In the genomic region with DNA sequence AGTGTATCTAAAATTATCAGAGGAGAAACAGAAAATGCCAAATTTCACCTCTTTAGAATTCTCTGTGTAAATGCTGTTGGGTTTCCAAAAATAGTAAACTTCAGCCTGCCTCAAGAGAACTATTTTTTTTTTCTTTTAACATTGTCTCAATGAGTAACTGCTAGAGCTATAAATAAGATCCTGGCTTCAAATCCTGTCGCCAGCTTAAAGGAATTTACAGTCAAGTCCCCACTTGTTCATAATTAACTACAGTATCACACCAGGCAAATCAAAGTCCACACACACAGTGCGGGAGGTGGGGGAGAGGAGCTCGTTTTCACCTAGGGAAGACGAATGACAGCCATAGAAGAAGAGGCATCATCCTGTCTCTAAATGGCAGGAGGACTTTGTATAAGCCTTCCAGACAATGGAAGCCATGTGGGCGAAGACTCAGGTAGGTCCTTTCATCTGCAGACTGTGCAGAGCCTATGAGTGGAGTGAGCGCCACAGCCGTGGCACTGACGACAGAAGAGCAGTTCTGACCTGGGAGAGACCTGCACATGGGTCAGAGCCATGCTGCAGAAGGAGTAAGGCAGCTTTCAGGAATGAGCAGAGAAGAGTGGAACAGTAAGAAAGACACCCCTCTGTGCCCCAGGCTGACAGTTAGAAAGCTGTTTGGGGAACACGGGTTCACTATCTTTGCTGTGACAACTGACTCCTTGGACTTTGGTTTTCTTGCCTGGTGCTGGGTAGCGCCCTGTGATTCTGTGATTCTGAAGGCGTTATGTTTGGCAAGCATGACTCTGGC, we compare ENCODE assay signal across 14 mouse cellular contexts. TPM values are rescaled to one million over a fixed set of nuclear protein-coding genes. Genes with fewer than 3 reads are reported as not detected.
DNase-seq lines count a peak whose midpoint lies in the region; ATAC-seq and TF ChIP-seq lines count a peak whose summit lies in the region.
"Had no signal": no experiment of that assay in that cellular context is flagged by ENCODE, and none has a peak within 500 bp of the region (broad histone marks: within the 10 kb centered on the region; RNA-seq: fewer than 3 reads in every experiment).

No protein-coding gene starts in this region.

- no peak overlapping the region for H3K9ac ChIP-seq in heart, postnatal 0 days (replicated peaks; ENCODE audit: low read depth, low read length)
- H3K9ac ChIP-seq in intestine, embryonic 14.5 days (ENCODE audit: low read length), result no peak overlapping the region
- H3K9ac ChIP-seq in liver, postnatal 0 days (replicated peaks), result no peak overlapping the region; the same call in 1 of the 2 replicates

- no peak overlapping the region for H3K4me2 ChIP-seq in heart, postnatal 0 days (ENCODE audit: low read depth, low read length)
- peak overlapping the region; percentile 27 for H3K4me2 ChIP-seq in intestine, embryonic 14.5 days (ENCODE audit: low read length)
- H3K4me2 ChIP-seq in liver, postnatal 0 days (ENCODE audit: low read depth, low read length), result peak overlapping the region; percentile 56

- H3K27ac ChIP-seq in heart, postnatal 0 days (ENCODE audit: low read depth), result peak overlapping the region; percentile 67
- no peak overlapping the region; the same call in 1 of the 2 replicates for H3K27ac ChIP-seq in intestine, embryonic 14.5 days (ENCODE audit: low read depth)
- no peak overlapping the region for H3K27ac ChIP-seq in liver, postnatal 0 days (ENCODE audit: low read depth)
- H3K27ac ChIP-seq: layer of hippocampus, adult 2 months had no signal

- no peak for DNase-seq in heart, postnatal 0 days (ENCODE audit: low spot score)
- no peak for DNase-seq in heart, postnatal 4 days
- DNase-seq in intestine, embryonic 14.5 days (ENCODE audit: low spot score), result no peak
- peak; percentile 47 for DNase-seq in kidney, postnatal 10 days
- DNase-seq in liver, postnatal 0 days, result no peak
- DNase-seq in thymus, postnatal 25 days, result no peak
- DNase-seq in right cerebral cortex, postnatal 14 days, result no peak
- DNase-seq: cerebellum, adult 9-10 months; left cerebral cortex, postnatal 4 days had no signal

- ATAC-seq in heart, postnatal 0 days (ENCODE audit: insufficient read depth, low read depth), result no peak
- ATAC-seq in intestine, embryonic 14.5 days (replicated peaks; ENCODE audit: low FRiP score, low TSS enrichment, low read depth), result 0 out of 2 replicates have a peak, but pooled peaks have one; percentile 25
- peak; percentile 43; the same call in 1 of the 2 replicates for ATAC-seq in liver, postnatal 0 days
- no peak for ATAC-seq in CD4-positive, CD25-positive, alpha-beta regulatory T cell, adult 4 months

- H3K4me3 ChIP-seq in heart, postnatal 0 days (ENCODE audit: low read depth, low read length), result no peak overlapping the region
- H3K4me3 ChIP-seq in intestine, embryonic 14.5 days (ENCODE audit: low read depth, low read length), result no peak overlapping the region
- peak overlapping the region; percentile 2; the same call in 1 of the 2 replicates for H3K4me3 ChIP-seq in liver, postnatal 0 days (ENCODE audit: low read depth, low read length)
- H3K4me3 ChIP-seq: layer of hippocampus, adult 2 months; megakaryocyte, embryonic 14.5 days had no signal

- H3K36me3 ChIP-seq in heart, postnatal 0 days (replicated peaks; ENCODE audit: control insufficient read depth, insufficient read depth, low read length), result no peaks in the 10 kb centered on the region
- no peaks in the 10 kb centered on the region for H3K36me3 ChIP-seq in intestine, embryonic 14.5 days (ENCODE audit: control insufficient read depth, insufficient read depth, low read length)
- no peaks in the 10 kb centered on the region for H3K36me3 ChIP-seq in liver, postnatal 0 days (replicated peaks; ENCODE audit: insufficient read depth, low read length)

- no peaks in the 10 kb centered on the region for H3K27me3 ChIP-seq in heart, postnatal 0 days (ENCODE audit: control insufficient read depth, insufficient read depth, low read length)
- H3K27me3 ChIP-seq in intestine, embryonic 14.5 days (replicated peaks; ENCODE audit: control insufficient read depth, insufficient read depth, low read length), result no peaks in the 10 kb centered on the region
- H3K27me3 ChIP-seq in liver, postnatal 0 days (ENCODE audit: insufficient read depth, low read length), result no peaks in the 10 kb centered on the region
- H3K27me3 ChIP-seq: CH12.LX had no signal

- H3K4me1 ChIP-seq in heart, postnatal 0 days (ENCODE audit: control insufficient read depth, insufficient read depth), result peaks cover 23% of the 10 kb centered on the region
- peaks cover 8% of the 10 kb centered on the region for H3K4me1 ChIP-seq in intestine, embryonic 14.5 days (replicated peaks; ENCODE audit: control insufficient read depth, insufficient read depth, low read length)
- H3K4me1 ChIP-seq in liver, postnatal 0 days (ENCODE audit: insufficient read depth), result peaks cover 19% of the 10 kb centered on the region

- 0 out of 2 replicates have a peak, but pooled peaks cover 3% of the 10 kb centered on the region for H3K9me3 ChIP-seq in heart, postnatal 0 days (replicated peaks; ENCODE audit: control insufficient read depth, low read length)
- H3K9me3 ChIP-seq in intestine, embryonic 14.5 days (ENCODE audit: control insufficient read depth, low read length), result no peaks in the 10 kb centered on the region
- no peaks in the 10 kb centered on the region for H3K9me3 ChIP-seq in liver, postnatal 0 days (ENCODE audit: low read length)

- TF ChIP-seq CTCF in heart, postnatal 0 days (IDR thresholded peaks at IDR 0.05; ENCODE audit: low read depth), result no peak
- TF ChIP-seq CTCF in liver, postnatal 0 days (IDR thresholded peaks at IDR 0.05; ENCODE audit: low read depth), result no peak

- TF ChIP-seq EP300 in heart, postnatal 0 days (IDR thresholded peaks at IDR 0.05; ENCODE audit: low read depth), result no peak
- TF ChIP-seq EP300 in liver, postnatal 0 days (IDR thresholded peaks at IDR 0.05; ENCODE audit: low read depth), result no peak

- WGBS in heart, postnatal 0 days, result 38% methylated on average over 11 of the region's 11 CpGs
- WGBS in intestine, embryonic 14.5 days, result 46% methylated on average over 11 of the region's 11 CpGs
- 44% methylated on average over 11 of the region's 11 CpGs for WGBS in liver, postnatal 0 days (ENCODE audit: insufficient replicate concordance)

RNA-seq across cellular contexts. Expression of gene Nid2, which starts 43.2 kb away (rescaled TPM):
- total RNA-seq in heart, postnatal 0 days (2014; rRNA removed; ENCODE audit: low replicate concordance), result 79.7 and 93.8 TPM in 2 replicates
- polyA plus RNA-seq in heart, postnatal 0 days (2015; fragmentation: Nextera tagmentation; extraction: Ambion mirVana), result 40.9 and 47.7 TPM in 2 replicates
- 100 to 1,000 TPM; 118 to 125 TPM for total RNA-seq in heart, postnatal 4 days (2021)
- 85.2 and 87.2 TPM in 2 replicates for polyA plus RNA-seq in intestine, embryonic 14.5 days (2014; fragmentation: Nextera tagmentation; extraction: Ambion mirVana)
- polyA plus RNA-seq in liver, postnatal 0 days (2015; fragmentation: Nextera tagmentation; extraction: Ambion mirVana), result 4.9 and 5.9 TPM in 2 replicates
- polyA plus RNA-seq in CD4-positive, CD25-positive, alpha-beta regulatory T cell, adult 4 months (2017; shearing (Covaris generic)), result 1 to 10 TPM; 1.1 to 5.1 TPM
- total RNA-seq: hematopoietic stem cell, adult 5-6 weeks had no signal

Comparison
In these comparisons a context has a peak if more than half of its experiments do, and no peak if none do; other contexts are left out.
1. ATAC-seq: peak in intestine, embryonic 14.5 days (single experiment) and liver, postnatal 0 days (single experiment); none in heart, postnatal 0 days (single experiment) and CD4-positive, CD25-positive, alpha-beta regulatory T cell, adult 4 months (single experiment).